In genomic region chr15:44924686-44925085, GRCm38 (mm10) we compare ENCODE assay signal across 25 mouse cellular contexts.
"Had no signal": no experiment of that assay in that cellular context is flagged by ENCODE, and none has a peak within 500 bp of the region (broad histone marks: within the 10 kb centered on the region; RNA-seq: fewer than 3 reads in every experiment).

No protein-coding gene starts in this region.

- H3K9ac ChIP-seq: heart, embryonic 13.5 days; heart, embryonic 15.5 days; hindbrain, embryonic 13.5 days; hindbrain, embryonic 15.5 days; kidney, embryonic 15.5 days; limb, embryonic 13.5 days; limb, embryonic 15.5 days; liver, embryonic 14.5 days had no signal

- H3K27ac ChIP-seq: gastrocnemius, adult 2 months; heart, embryonic 13.5 days; heart, embryonic 15.5 days; hindbrain, embryonic 13.5 days; hindbrain, embryonic 15.5 days; hindbrain, postnatal 0 days; kidney, embryonic 15.5 days; kidney, postnatal 0 days; limb, embryonic 13.5 days; limb, embryonic 15.5 days; liver, embryonic 14.5 days had no signal

- DNase-seq: gastrocnemius, adult 2 months; gastrocnemius, postnatal 10 days; gastrocnemius, postnatal 25 days; heart, adult 18-20 months; heart, postnatal 14 days; heart, postnatal 36 days; kidney, adult 11 months; kidney, adult 2 months; kidney, adult 9 months; kidney, postnatal 14 days; kidney, postnatal 36 days; layer of hippocampus, adult 9-11 months; layer of hippocampus, postnatal 36 days had no signal

- H3K4me2 ChIP-seq: heart, embryonic 11.5 days; heart, embryonic 13.5 days; heart, embryonic 15.5 days; hindbrain, embryonic 13.5 days; hindbrain, embryonic 15.5 days; kidney, embryonic 15.5 days; limb, embryonic 13.5 days; limb, embryonic 15.5 days had no signal

- H3K36me3 ChIP-seq: heart, embryonic 13.5 days; heart, embryonic 15.5 days; hindbrain, embryonic 13.5 days; hindbrain, embryonic 15.5 days; kidney, embryonic 15.5 days; limb, embryonic 13.5 days; limb, embryonic 15.5 days had no signal

- ATAC-seq: hindbrain, postnatal 0 days; intestine, embryonic 16.5 days had no signal

- H3K4me1 ChIP-seq: heart, embryonic 13.5 days; heart, embryonic 15.5 days; hindbrain, embryonic 13.5 days; hindbrain, embryonic 15.5 days; kidney, embryonic 15.5 days; limb, embryonic 13.5 days; limb, embryonic 15.5 days had no signal

- H3K9me3 ChIP-seq: heart, embryonic 13.5 days; heart, embryonic 15.5 days; hindbrain, embryonic 13.5 days; hindbrain, embryonic 15.5 days; kidney, embryonic 15.5 days; limb, embryonic 13.5 days; limb, embryonic 15.5 days had no signal

- H3K27me3 ChIP-seq: heart, embryonic 13.5 days; heart, embryonic 15.5 days; hindbrain, embryonic 13.5 days; hindbrain, embryonic 15.5 days; kidney, embryonic 15.5 days; limb, embryonic 13.5 days; limb, embryonic 15.5 days had no signal

- H3K4me3 ChIP-seq: gastrocnemius, adult 2 months; heart, embryonic 13.5 days; heart, embryonic 15.5 days; hindbrain, embryonic 13.5 days; hindbrain, embryonic 15.5 days; kidney, embryonic 15.5 days; limb, embryonic 13.5 days; limb, embryonic 15.5 days had no signal
